Mouse (Mus musculus) retina, postnatal 1 day (tissue): ENCODE data around the gene Rhox4c.
"Not testable (repeated sequence)": the region's sequence is repeated elsewhere in the genome, so short reads cannot be mapped to it uniquely, and the experiment has no call there.

Experiments used
- DNase-seq: peaks from one replicate; pipeline ENCODE4 v3.0.0-alpha.2; 2012

The Rhox4c gene

GRCm38 (mm10) chrX:37480037-37480436 is at the start of gene Rhox4c:
Rhox4c (plus strand) TSS chrX:37480337.
- DNase-seq: not testable (repeated sequence)

- not testable (repeated sequence) for DNase-seq
These were observed 47.9 kb upstream of the Rhox4c start, which contains the start of gene Rhox4b for GRCm38 (mm10) chrX:37432194-37432593. Rhox4b (plus strand) TSS chrX:37432494.

GRCm38 (mm10) chrX:37453380-37453779 is 26.8 kb upstream of the Rhox4c start, which contains the start of gene Rhox2c:
Rhox2c (plus strand) TSS chrX:37453680.
- not testable (repeated sequence) for DNase-seq

- not testable (repeated sequence) for DNase-seq
These were observed 21.9 kb upstream of the Rhox4c start, which contains the start of gene Rhox3c for GRCm38 (mm10) chrX:37458285-37458684. Rhox3c (plus strand) TSS chrX:37458585.

GRCm38 (mm10) chrX:37514059-37514458 is 33.9 kb downstream of the Rhox4c start, which contains the start of gene Rhox4d:
Rhox4d (plus strand) TSS chrX:37514359.
- not testable (repeated sequence) for DNase-seq

- not testable (repeated sequence) for DNase-seq
These were observed 50.0 kb downstream of the Rhox4c start, which contains the start of gene Rhox2e for GRCm38 (mm10) chrX:37530152-37530551. Rhox2e (plus strand) TSS chrX:37530452.
